Mouse (Mus musculus) erythroblast, embryonic 14.5 days (primary cell): ENCODE measurements at regions not wholly inside any gene's neighbourhood (a gene's known extent, or its start where the extent isn't known, plus 50 kb on each side); places are given as distances from the start of the nearest gene placed in this dataset.

Experiments used
- GATA1 ChIP-seq: IDR thresholded peaks from 2 replicates; pipeline ENCODE4 v1.6.1; 2012; ENCODE audit warnings: low read length, inconsistent platforms, mixed read lengths
- TAL1 ChIP-seq: IDR thresholded peaks from 3 replicates; pipeline ENCODE4 v1.6.1; 2012; ENCODE audit warnings: low read length, inconsistent platforms, mixed read lengths

- no peak for TF ChIP-seq GATA1
- TF ChIP-seq TAL1, result no peak
Observed at GRCm38 (mm10) chr13:111928636-111929544, 120.1 kb upstream of the Map3k1 start.
